In the genomic region with DNA sequence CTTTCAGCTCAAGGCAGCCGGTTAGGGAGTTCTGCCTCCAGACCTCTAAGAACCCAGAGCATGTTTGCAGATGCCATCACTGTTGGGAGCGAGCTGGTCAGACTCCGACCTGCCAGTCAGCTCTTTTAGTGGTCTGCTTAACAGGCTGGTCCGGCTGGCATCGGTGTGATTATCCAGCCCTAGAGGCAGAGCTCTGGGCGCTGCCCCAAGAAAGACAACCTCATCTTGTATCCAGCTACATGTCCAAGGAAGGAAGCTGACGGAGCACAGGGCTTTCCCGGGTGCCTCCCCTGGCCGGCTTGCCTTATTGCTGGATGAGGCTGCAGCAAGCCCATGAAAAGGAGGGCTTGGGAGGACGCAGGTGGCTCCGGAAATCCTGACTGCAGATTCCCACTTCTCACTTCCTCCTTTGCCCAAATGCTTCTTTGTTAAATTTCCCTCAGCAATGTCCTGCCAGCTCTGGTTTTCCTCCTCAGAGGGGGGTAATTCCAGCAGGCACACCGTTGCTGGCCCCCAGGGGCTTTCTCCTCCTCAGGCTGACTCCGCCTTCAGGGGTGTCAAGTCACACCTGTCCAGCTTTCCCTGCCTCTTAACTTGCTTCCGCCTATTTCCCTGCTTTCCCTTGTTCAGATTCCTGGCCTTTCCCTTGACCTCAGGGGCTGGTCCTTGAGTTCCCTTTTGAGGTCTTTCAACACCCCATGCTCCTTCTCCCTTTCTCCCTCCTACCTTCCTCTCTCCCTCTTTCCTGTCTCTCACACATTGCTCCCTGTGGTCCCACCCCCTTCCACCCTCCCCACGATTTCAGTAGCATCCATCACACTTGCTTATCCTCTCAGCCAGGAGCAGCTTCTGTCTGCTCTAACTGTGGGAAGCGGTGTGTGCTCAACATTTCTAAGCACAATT, we compare ENCODE assay signal across 9 mouse cellular contexts. TPM values are rescaled to one million over a fixed set of nuclear protein-coding genes. Genes with fewer than 3 reads are reported as not detected.
DNase-seq lines count a peak whose midpoint lies in the region; ATAC-seq and TF ChIP-seq lines count a peak whose summit lies in the region.
"Had no signal": no experiment of that assay in that cellular context is flagged by ENCODE, and none has a peak within 500 bp of the region (broad histone marks: within the 10 kb centered on the region; RNA-seq: fewer than 3 reads in every experiment).

No protein-coding gene starts in this region.

- H3K9ac ChIP-seq in ES-Bruce4 (ENCODE audit: low read depth, poor library complexity, severe bottlenecking) = no peak overlapping the region
- H3K9ac ChIP-seq in hindbrain, embryonic 14.5 days = peak overlapping the region; percentile 29
- H3K9ac ChIP-seq in midbrain, embryonic 14.5 days (replicated peaks; ENCODE audit: low read length) = peak overlapping the region; percentile 4; the same call in 1 of the 2 replicates

- TF ChIP-seq POLR2A in ES-Bruce4 (IDR thresholded peaks at IDR 0.05; ENCODE audit: insufficient read depth, low read length) = no peak

- peak; percentile 60; the same call in 1 of the 2 replicates for ATAC-seq in hindbrain, embryonic 14.5 days (ENCODE audit: low FRiP score)
- ATAC-seq in midbrain, embryonic 14.5 days (ENCODE audit: low FRiP score, low TSS enrichment) = no peak
- ATAC-seq: Patski had no signal

- peak; percentile 77 to 84 for DNase-seq in cerebellum, adult 18-20 months
- peak; percentile 42 to 64 for DNase-seq in gastrocnemius, adult 8-10 months (ENCODE audit: low spot score in 2 of 2)
- DNase-seq in hindbrain, embryonic 14.5 days (ENCODE audit: low spot score) = no peak
- peak; percentile 19 to 35 for DNase-seq in left cerebral cortex, postnatal 25 days (ENCODE audit: low spot score in 2 of 2)
- DNase-seq in midbrain, embryonic 14.5 days = peak; percentile 58
- peak; percentile 65 for DNase-seq in urinary bladder, postnatal 4 days (ENCODE audit: low spot score in 2 of 2)
- DNase-seq in adipocyte (ENCODE audit: low spot score) = no peak

- no peak for TF ChIP-seq CTCF in ES-Bruce4 (IDR thresholded peaks at IDR 0.05; ENCODE audit: low read depth, low read length)

- H3K27me3 ChIP-seq in ES-Bruce4 (ENCODE audit: control insufficient read depth, insufficient read depth, low read length, poor library complexity, severe bottlenecking) = no peaks in the 10 kb centered on the region
- no peaks in the 10 kb centered on the region for H3K27me3 ChIP-seq in hindbrain, embryonic 14.5 days (ENCODE audit: control insufficient read depth, insufficient read depth, low read length)
- no peaks in the 10 kb centered on the region for H3K27me3 ChIP-seq in midbrain, embryonic 14.5 days (ENCODE audit: control insufficient read depth, insufficient read depth, low read length)
- H3K27me3 ChIP-seq: Patski had no signal

- peak overlapping the region; percentile 45 for H3K4me2 ChIP-seq in hindbrain, embryonic 14.5 days (replicated peaks)
- peak overlapping the region; percentile 33 for H3K4me2 ChIP-seq in midbrain, embryonic 14.5 days (ENCODE audit: low read length)

- H3K36me3 ChIP-seq in ES-Bruce4 (ENCODE audit: control insufficient read depth, insufficient read depth, low read length, poor library complexity, severe bottlenecking) = no peaks in the 10 kb centered on the region
- no peaks in the 10 kb centered on the region for H3K36me3 ChIP-seq in hindbrain, embryonic 14.5 days (replicated peaks; ENCODE audit: control insufficient read depth, insufficient read depth)
- no peaks in the 10 kb centered on the region for H3K36me3 ChIP-seq in midbrain, embryonic 14.5 days (ENCODE audit: control insufficient read depth, insufficient read depth, low read length)

- 27% methylated on average over 16 of the region's 16 CpGs for WGBS in hindbrain, embryonic 14.5 days
- WGBS in midbrain, embryonic 14.5 days = 31% methylated on average over 16 of the region's 16 CpGs

- intact Hi-C loops in left cerebral cortex, postnatal 25 days (cut with DNase I) = no loop called here

- H3K4me3 ChIP-seq in ES-Bruce4 (ENCODE audit: low read depth, low read length) = peak overlapping the region; percentile 38; the same call in 1 of the 2 replicates
- H3K4me3 ChIP-seq in hindbrain, embryonic 14.5 days (replicated peaks; ENCODE audit: low read length) = no peak overlapping the region
- H3K4me3 ChIP-seq in midbrain, embryonic 14.5 days (replicated peaks; ENCODE audit: low read depth, low read length) = no peak overlapping the region

- no peak overlapping the region for H3K27ac ChIP-seq in ES-Bruce4 (ENCODE audit: insufficient read depth, low read length)
- H3K27ac ChIP-seq in hindbrain, embryonic 14.5 days = peak overlapping the region; percentile 73
- H3K27ac ChIP-seq in midbrain, embryonic 14.5 days (replicated peaks; ENCODE audit: low read depth, low read length) = peak overlapping the region; percentile 74

- TF ChIP-seq EP300 in ES-Bruce4 (IDR thresholded peaks at IDR 0.05; ENCODE audit: insufficient read depth, low read depth, low read length) = 0 out of 2 replicates have a peak, but pooled peaks have one; percentile 24

- no peaks in the 10 kb centered on the region for H3K4me1 ChIP-seq in ES-Bruce4 (ENCODE audit: control insufficient read depth, insufficient read depth, low read length)
- peaks cover 32% of the 10 kb centered on the region for H3K4me1 ChIP-seq in hindbrain, embryonic 14.5 days (replicated peaks; ENCODE audit: control insufficient read depth, insufficient read depth, low read length)
- H3K4me1 ChIP-seq in midbrain, embryonic 14.5 days (ENCODE audit: control insufficient read depth, insufficient read depth, low read length) = peaks cover 45% of the 10 kb centered on the region

- H3K9me3 ChIP-seq in ES-Bruce4 (replicated peaks; ENCODE audit: control insufficient read depth, insufficient read depth, low read length, poor library complexity, severe bottlenecking) = no peaks in the 10 kb centered on the region
- no peaks in the 10 kb centered on the region for H3K9me3 ChIP-seq in hindbrain, embryonic 14.5 days (ENCODE audit: control insufficient read depth, low read length)
- H3K9me3 ChIP-seq in midbrain, embryonic 14.5 days (ENCODE audit: control insufficient read depth, low read length) = no peaks in the 10 kb centered on the region

RNA-seq across cellular contexts. Expression of a gene that starts 58.7 kb away (rescaled TPM):
- 12.9 and 19.3 TPM in 2 replicates for polyA plus RNA-seq in ES-Bruce4 (2011; ENCODE audit: insufficient read depth, insufficient read length, low read depth, missing spikeins)
- 10 to 100 TPM; 12.7 to 18.0 (median 15.4) TPM for total RNA-seq in gastrocnemius, adult 8-10 months (2022)
- polyA plus RNA-seq in hindbrain, embryonic 14.5 days (2014; fragmentation: Nextera tagmentation; extraction: Ambion mirVana) = 41.4 and 46.2 TPM in 2 replicates
- total RNA-seq in left cerebral cortex, postnatal 25 days (2021) = 10 to 100 TPM; 67.8 to 69.8 TPM
- 51.3 and 52.4 TPM in 2 replicates for polyA plus RNA-seq in midbrain, embryonic 14.5 days (2014; fragmentation: Nextera tagmentation; extraction: Ambion mirVana)

Comparison
In these comparisons a context has a peak if more than half of its experiments do, and no peak if none do; other contexts are left out.
1. DNase-seq: peak in cerebellum, adult 18-20 months (2 of 2), gastrocnemius, adult 8-10 months (2 of 2), left cerebral cortex, postnatal 25 days (2 of 2), midbrain, embryonic 14.5 days (single experiment) and urinary bladder, postnatal 4 days (2 of 2); none in hindbrain, embryonic 14.5 days (single experiment) and adipocyte (single experiment).